Mouse (Mus musculus) neural tube, embryonic 14.5 days (tissue): Measurements from ENCODE around the gene Npr1. TPM values are rescaled to one million over a fixed set of nuclear protein-coding genes. Genes with fewer than 3 reads are reported as not detected.

ENCODE experiments used
- ATAC-seq: fragments of 200-750 bp; cut with Nextera tagmentation; 2 replicates; pipeline ENCODE4 v1.8.0; 2017; ENCODE audit warnings: low read depth, mild to moderate bottlenecking, moderate TSS enrichment, moderate library complexity
- H3K27ac ChIP-seq: fragments of 300-500 bp; sonication (generic); 2 replicates; pipeline ENCODE4 v1.5.1; 2014; ENCODE audit warnings: low read depth, mild to moderate bottlenecking, control low read depth, low read length, moderate library complexity, mixed read lengths
- H3K27me3 ChIP-seq: fragments of 300-500 bp; sonication (generic); 2 replicates; pipeline ENCODE4 v1.6.1; 2014; ENCODE audit warnings: low read length; ENCODE audit not compliant: control insufficient read depth, insufficient read depth
- H3K36me3 ChIP-seq: fragments of 300-500 bp; sonication (generic); 2 replicates; pipeline ENCODE4 v1.6.1; 2014; ENCODE audit warnings: low read length, mixed read lengths; ENCODE audit not compliant: control insufficient read depth, insufficient read depth
- H3K4me1 ChIP-seq: fragments of 300-500 bp; sonication (generic); 2 replicates; pipeline ENCODE4 v1.6.1; 2014; ENCODE audit warnings: low read length; ENCODE audit not compliant: control insufficient read depth, insufficient read depth
- H3K4me2 ChIP-seq: fragments of 300-500 bp; sonication (generic); 2 replicates; pipeline ENCODE4 v1.6.1; 2014; ENCODE audit warnings: mild to moderate bottlenecking, low read depth, low read length, control low read depth
- H3K4me3 ChIP-seq: fragments of 300-500 bp; sonication (generic); 2 replicates; pipeline ENCODE4 v1.5.1; 2014; ENCODE audit warnings: low read depth, low read length, control low read depth, mixed read lengths
- H3K9ac ChIP-seq: fragments of 300-500 bp; sonication (generic); replicated peaks from 2 replicates; pipeline ENCODE4 v1.6.1; 2014; ENCODE audit warnings: low read depth, mild to moderate bottlenecking, control low read depth, low read length, mixed read lengths
- H3K9me3 ChIP-seq: fragments of 300-500 bp; sonication (generic); 2 replicates; pipeline ENCODE4 v1.6.1; 2016; ENCODE audit warnings: low read length; ENCODE audit not compliant: control insufficient read depth
- WGBS: fragments of 180-500 bp; shearing (Covaris S2); extraction: QIAGEN DNeasy Blood & Tissue Kit; methylation state at CpG from one replicate; pipeline ENCODE4 v1.1.7; 2014; 5-methylcytosine and 5-hydroxymethylcytosine counted together
- polyA plus RNA-seq: library from polyadenylated mRNA; unstranded; fragments of >200 nt; fragmentation: Nextera tagmentation; extraction: Ambion mirVana; gene quantifications from 2 replicates; pipeline ENCODE4 v1.2.1, GENCODE M21; 2014

Gene Npr1
- polyA plus RNA-seq, 1 experiment from 2014 or later = 1.4 TPM

DNA sequence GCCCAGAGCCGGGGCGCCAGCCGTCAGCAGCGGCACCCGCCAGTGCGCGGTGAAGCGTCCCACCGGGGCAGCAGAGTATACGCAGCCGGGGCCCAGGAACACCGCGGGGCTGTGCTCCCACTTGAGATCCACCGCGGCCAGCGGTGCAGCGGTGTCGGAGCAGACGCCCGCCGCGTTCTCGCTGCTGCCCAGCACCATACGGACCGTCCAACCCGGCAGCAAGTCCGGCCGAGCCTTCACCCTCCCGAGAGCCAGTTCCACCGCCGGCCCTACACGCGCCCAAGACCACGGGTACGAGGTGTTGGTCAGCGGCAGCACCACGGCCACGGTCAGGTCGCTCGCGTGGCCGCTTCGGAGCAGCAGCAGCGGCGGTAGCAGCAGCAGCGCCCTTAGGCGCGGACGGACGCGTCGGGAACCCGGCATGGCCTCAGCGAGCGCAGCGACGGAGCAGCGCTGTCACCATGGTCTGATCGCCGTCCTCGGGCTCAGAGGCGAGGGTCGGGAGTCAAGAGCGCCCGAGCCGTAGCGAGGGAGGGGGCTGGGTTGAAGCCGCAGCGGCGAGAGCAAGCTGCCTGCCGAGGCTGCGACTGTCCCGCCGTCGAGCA lies 483 bp downstream of the Npr1 start:
- no peak overlapping the region for H3K27ac ChIP-seq
- H3K9me3 ChIP-seq = no peaks in the 10 kb centered on the region
- peak overlapping the region; percentile 56 for H3K4me3 ChIP-seq
- ATAC-seq = peak; percentile 59; the same call in 1 of the 2 replicates
- no peaks in the 10 kb centered on the region for H3K36me3 ChIP-seq
- 0 out of 2 replicates have a peak, but pooled peaks cover 2% of the 10 kb centered on the region for H3K4me1 ChIP-seq
- WGBS = under 1% methylated on average over 75 of the region's 75 CpGs
- H3K9ac ChIP-seq = peak overlapping the region; percentile 46
- H3K27me3 ChIP-seq = peaks cover 20% of the 10 kb centered on the region
- peak overlapping the region; percentile 87 for H3K4me2 ChIP-seq

GRCm38 (mm10) chr3:90464552-90465080 lies 1.1 kb downstream of the Npr1 start:
- H3K4me3 ChIP-seq = peak overlapping the region; percentile 56
- H3K27ac ChIP-seq = no peak overlapping the region
- peaks cover 20% of the 10 kb centered on the region for H3K27me3 ChIP-seq
- 0 out of 2 replicates have a peak, but pooled peaks cover 2% of the 10 kb centered on the region for H3K4me1 ChIP-seq
- WGBS = 12% methylated on average over 37 of the region's 37 CpGs
- no peaks in the 10 kb centered on the region for H3K36me3 ChIP-seq
- no peaks in the 10 kb centered on the region for H3K9me3 ChIP-seq
- H3K9ac ChIP-seq = no peak overlapping the region
- peak; percentile 18 for ATAC-seq
- peak overlapping the region; percentile 87 for H3K4me2 ChIP-seq

DNA sequence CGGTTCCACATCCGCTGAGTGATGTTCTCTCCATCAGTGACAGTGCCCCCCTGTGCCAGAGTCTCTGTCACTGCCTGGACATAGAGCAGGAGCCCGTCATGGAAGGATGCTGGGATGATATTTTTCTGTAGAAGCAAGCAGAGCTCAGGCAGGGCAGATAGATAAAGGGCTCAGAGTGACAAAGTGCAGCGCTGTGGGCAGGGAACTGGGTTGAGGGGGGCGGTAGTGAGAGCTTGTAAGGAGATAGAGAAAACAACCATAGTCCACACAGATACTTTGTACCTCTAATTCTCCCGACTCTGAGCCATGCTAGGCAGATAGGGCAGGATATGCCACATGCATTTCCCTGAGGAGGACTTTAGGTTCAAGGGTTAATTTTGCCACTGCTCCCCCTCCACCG lies 3.1 kb downstream of the Npr1 start:
- whole genome bisulfite sequencing = 31% methylated on average over 7 of the region's 7 CpGs
- H3K9ac ChIP-seq = no peak overlapping the region
- H3K4me3 ChIP-seq = no peak overlapping the region
- H3K36me3 ChIP-seq = no peaks in the 10 kb centered on the region
- no peaks in the 10 kb centered on the region for H3K9me3 ChIP-seq
- H3K27me3 ChIP-seq = peaks cover 20% of the 10 kb centered on the region
- H3K27ac ChIP-seq = no peak overlapping the region
- H3K4me2 ChIP-seq = no peak overlapping the region
- no peak for ATAC-seq
- H3K4me1 ChIP-seq = 0 out of 2 replicates have a peak, but pooled peaks cover 2% of the 10 kb centered on the region

- Histone ChIP-seq H3K27ac (no peak overlapping the region), H3K4me2 (no peak overlapping the region), H3K36me3 (no peaks in the 10 kb centered on the region), H3K9me3 (no peaks in the 10 kb centered on the region), H3K9ac (no peak overlapping the region), H3K4me1 (0 out of 2 replicates have a peak, but pooled peaks cover 2% of the 10 kb centered on the region), H3K27me3 (peaks cover 20% of the 10 kb centered on the region), H3K4me3 (no peak overlapping the region)
- 92% methylated on average over 3 of the region's 3 CpGs for WGBS
- ATAC-seq = no peak
These were observed 3.7 kb downstream of the Npr1 start for GRCm38 (mm10) chr3:90461935-90462334.

- no peaks in the 10 kb centered on the region for H3K9me3 ChIP-seq
- peaks cover 17% of the 10 kb centered on the region for H3K27me3 ChIP-seq
- no peak for ATAC-seq
- no peak overlapping the region for H3K27ac ChIP-seq
- H3K9ac ChIP-seq = no peak overlapping the region
- H3K4me2 ChIP-seq = no peak overlapping the region
- H3K36me3 ChIP-seq = no peaks in the 10 kb centered on the region
- 0 out of 2 replicates have a peak, but pooled peaks cover 2% of the 10 kb centered on the region for H3K4me1 ChIP-seq
- 74% methylated on average over 5 of the region's 5 CpGs for WGBS
- no peak overlapping the region for H3K4me3 ChIP-seq
These were observed 5.4 kb downstream of the Npr1 start for GRCm38 (mm10) chr3:90460315-90460714.

- no peak overlapping the region for H3K4me2 ChIP-seq
- ATAC-seq = no peak
- 81% methylated on average over 9 of the region's 9 CpGs for WGBS
These were observed 5.9 kb downstream of the Npr1 start for GRCm38 (mm10) chr3:90459727-90460126.

DNA sequence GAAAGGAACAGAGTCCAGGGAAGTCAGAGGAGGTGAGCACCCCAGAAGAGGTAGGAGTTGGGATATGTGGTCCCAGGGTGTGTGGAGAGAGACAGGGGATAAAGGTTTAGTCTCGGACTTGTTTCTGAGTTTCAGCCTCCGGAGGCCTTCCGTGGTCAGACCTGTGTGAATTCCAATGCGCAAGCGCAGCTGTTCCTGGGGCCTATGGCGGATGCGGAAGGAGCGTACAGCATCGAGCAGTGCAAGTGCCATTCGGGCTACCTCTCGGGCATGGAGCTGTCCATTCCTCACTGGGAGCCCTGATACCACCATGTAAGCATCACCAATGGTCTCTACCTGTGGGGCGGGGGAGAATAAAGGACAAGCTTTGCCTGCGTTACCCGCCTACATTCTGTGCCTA lies 10.7 kb downstream of the Npr1 start:
- whole genome bisulfite sequencing = 88% methylated on average over 14 of the region's 14 CpGs
- no peak overlapping the region for H3K4me2 ChIP-seq
- no peaks in the 10 kb centered on the region for H3K9me3 ChIP-seq
- H3K9ac ChIP-seq = no peak overlapping the region
- no peak for ATAC-seq
- H3K27ac ChIP-seq = no peak overlapping the region
- H3K36me3 ChIP-seq = no peaks in the 10 kb centered on the region
- H3K4me3 ChIP-seq = no peak overlapping the region
- H3K4me1 ChIP-seq = no peaks in the 10 kb centered on the region
- H3K27me3 ChIP-seq = no peaks in the 10 kb centered on the region

More at GRCm38 (mm10) chr3:90459727-90460126, 5.9 kb downstream of the Npr1 start:
- no peaks in the 10 kb centered on the region for H3K36me3 ChIP-seq
- H3K27me3 ChIP-seq = peaks cover 12% of the 10 kb centered on the region
- no peaks in the 10 kb centered on the region for H3K9me3 ChIP-seq
- H3K4me3 ChIP-seq = no peak overlapping the region
- H3K27ac ChIP-seq = no peak overlapping the region
- no peaks in the 10 kb centered on the region for H3K4me1 ChIP-seq
- no peak overlapping the region for H3K9ac ChIP-seq

- no peak overlapping the region for H3K9ac ChIP-seq
- no peaks in the 10 kb centered on the region for H3K27me3 ChIP-seq
- H3K4me1 ChIP-seq = no peaks in the 10 kb centered on the region
- no peak overlapping the region for H3K27ac ChIP-seq
- no peak overlapping the region for H3K4me3 ChIP-seq
- H3K4me2 ChIP-seq = no peak overlapping the region
- H3K9me3 ChIP-seq = no peaks in the 10 kb centered on the region
- no peaks in the 10 kb centered on the region for H3K36me3 ChIP-seq
- WGBS = 64% methylated on average over 10 of the region's 10 CpGs
- no peak for ATAC-seq
These were observed 14.1 kb downstream of the Npr1 start for GRCm38 (mm10) chr3:90451396-90452095.

- peaks cover 4% of the 10 kb centered on the region; the same call in 1 of the 2 replicates for H3K4me1 ChIP-seq
- no peaks in the 10 kb centered on the region for H3K9me3 ChIP-seq
- no peak for ATAC-seq
- no peaks in the 10 kb centered on the region for H3K27me3 ChIP-seq
- H3K4me2 ChIP-seq = no peak overlapping the region
- H3K4me3 ChIP-seq = no peak overlapping the region
- 36% methylated on average over 12 of the region's 12 CpGs for WGBS
- H3K9ac ChIP-seq = no peak overlapping the region
- no peaks in the 10 kb centered on the region for H3K36me3 ChIP-seq
- H3K27ac ChIP-seq = no peak overlapping the region
These were observed 14.8 kb downstream of the Npr1 start for GRCm38 (mm10) chr3:90450874-90451273.
